Mouse (Mus musculus) bone marrow macrophage, adult 2 months (primary cell): ENCODE results near the gene Cuedc2. TPM values are rescaled to one million over a fixed set of nuclear protein-coding genes. Genes with fewer than 3 reads are reported as not detected.

Experiments used
- H3K27ac ChIP-seq: 2 replicates; pipeline ENCODE4 v1.5.1; 2012; ENCODE audit warnings: low read depth, low read length; ENCODE audit not compliant: insufficient read depth
- H3K4me1 ChIP-seq: 2 replicates; pipeline ENCODE4 v1.6.1; 2012; ENCODE audit warnings: low read length; ENCODE audit not compliant: control insufficient read depth, insufficient read depth
- H3K4me3 ChIP-seq: 2 replicates; pipeline ENCODE4 v1.5.1; 2012; ENCODE audit warnings: mild to moderate bottlenecking, low read length, moderate library complexity; ENCODE audit not compliant: insufficient read depth
- CTCF ChIP-seq: IDR thresholded peaks from 2 replicates; pipeline ENCODE4 v1.5.1; 2012; ENCODE audit warnings: low read depth, mild to moderate bottlenecking, low read length, moderate library complexity
- POLR2A ChIP-seq: IDR thresholded peaks from 2 replicates; pipeline ENCODE4 v1.6.1; 2012; ENCODE audit warnings: mild to moderate bottlenecking, low read depth, low read length, borderline replicate concordance
- polyA plus RNA-seq: library from polyadenylated mRNA; stranded (reverse); fragments of >200 nt; gene quantifications from 2 replicates; pipeline ENCODE4 v1.2.4, GENCODE M21; 2012; ENCODE audit not compliant: missing spikeins, insufficient read depth, insufficient read length

The Cuedc2 gene
- polyA plus RNA-seq, 1 experiment: 136 TPM

DNA sequence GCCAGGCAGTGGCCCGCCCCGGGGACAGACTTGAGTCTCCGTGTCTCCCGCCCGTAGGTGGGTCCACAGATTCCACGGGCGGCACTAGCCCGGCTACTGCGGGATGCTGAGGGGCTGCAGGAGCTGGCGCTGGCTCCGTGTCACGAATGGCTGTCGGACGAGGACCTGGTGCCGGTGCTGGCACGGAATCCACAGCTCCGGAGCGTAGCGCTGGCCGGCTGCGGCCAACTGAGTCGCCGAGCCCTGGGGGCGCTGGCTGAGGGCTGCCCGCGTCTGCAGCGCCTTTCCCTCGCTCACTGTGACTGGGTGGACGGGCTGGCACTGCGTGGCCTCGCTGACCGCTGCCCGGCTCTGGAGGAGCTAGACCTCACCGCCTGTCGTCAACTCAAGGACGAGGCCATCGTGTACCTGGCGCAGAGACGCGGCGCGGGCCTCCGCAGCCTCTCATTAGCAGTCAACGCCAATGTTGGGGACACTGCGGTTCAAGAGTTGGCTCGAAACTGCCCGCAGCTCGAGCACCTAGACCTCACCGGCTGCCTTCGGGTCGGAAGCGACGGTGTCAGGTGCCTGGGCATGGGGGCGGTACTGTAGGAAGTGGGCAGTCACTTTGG, 9.4 kb downstream of the Cuedc2 start:
- H3K4me3 ChIP-seq: peak overlapping the region; percentile 89
- no peak for TF ChIP-seq POLR2A
- TF ChIP-seq CTCF: no peak
- H3K27ac ChIP-seq: no peak overlapping the region
- peaks cover 21% of the 10 kb centered on the region for H3K4me1 ChIP-seq

DNA sequence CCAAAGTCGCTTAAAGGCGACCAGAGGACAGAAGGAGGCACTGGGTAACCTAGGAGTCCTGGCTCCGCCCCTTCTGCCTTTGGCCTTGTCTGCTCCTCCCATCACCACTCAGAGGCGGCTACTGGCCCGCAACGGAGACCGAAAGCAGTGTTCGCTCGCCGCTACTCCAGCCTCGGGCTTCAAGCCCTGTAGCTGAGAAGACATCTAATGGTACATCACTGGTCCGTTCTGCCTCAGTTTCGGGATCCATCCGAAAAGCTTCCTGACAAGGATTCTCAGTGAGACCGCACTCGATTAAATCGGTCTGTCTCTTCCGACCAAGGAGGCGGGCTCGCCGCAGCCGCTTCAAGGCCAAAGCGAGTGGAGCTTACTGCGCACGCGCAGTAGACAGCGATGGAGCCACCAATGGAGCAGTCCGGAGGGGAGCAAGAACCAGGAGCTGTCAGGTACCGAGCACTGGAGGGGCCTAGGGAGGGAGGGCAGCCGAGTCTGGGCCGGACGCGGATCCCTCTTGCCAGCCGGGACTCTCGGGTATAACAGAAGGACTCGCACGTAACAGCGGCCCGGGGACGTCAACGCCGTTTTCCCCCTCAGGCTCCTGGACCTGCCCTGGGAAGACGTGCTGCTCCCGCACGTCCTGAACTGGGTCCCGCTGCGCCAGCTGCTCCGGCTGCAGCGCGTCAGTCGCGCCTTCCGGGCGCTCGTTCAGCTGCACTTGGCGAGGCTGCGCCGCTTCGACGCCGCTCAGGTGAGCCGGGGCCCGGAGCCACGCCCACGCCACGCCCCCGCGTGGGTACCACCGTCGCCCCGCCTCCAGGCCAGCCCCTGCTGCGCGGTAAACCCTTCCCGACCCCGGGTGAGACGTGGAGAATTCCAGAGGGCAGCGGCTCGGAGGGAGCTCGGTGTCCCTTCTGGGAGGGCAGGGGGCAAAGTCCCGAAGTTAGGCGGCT, 10.1 kb downstream of the Cuedc2 start, which contains the start of gene Fbxl15:
Gene Fbxl15 (plus strand): TSS at position 104 of the 950 bp plus-strand sequence.
- Histone ChIP-seq H3K4me3 (peak within 1 kb of the TSS; percentile 89), H3K27ac (peak within 1 kb of the TSS; percentile 86), H3K4me1 (peaks cover 21% of the 10 kb centered on the region)
- TF ChIP-seq CTCF: no peak
- TF ChIP-seq POLR2A: no peak; the same call in 1 of the 2 replicates

DNA sequence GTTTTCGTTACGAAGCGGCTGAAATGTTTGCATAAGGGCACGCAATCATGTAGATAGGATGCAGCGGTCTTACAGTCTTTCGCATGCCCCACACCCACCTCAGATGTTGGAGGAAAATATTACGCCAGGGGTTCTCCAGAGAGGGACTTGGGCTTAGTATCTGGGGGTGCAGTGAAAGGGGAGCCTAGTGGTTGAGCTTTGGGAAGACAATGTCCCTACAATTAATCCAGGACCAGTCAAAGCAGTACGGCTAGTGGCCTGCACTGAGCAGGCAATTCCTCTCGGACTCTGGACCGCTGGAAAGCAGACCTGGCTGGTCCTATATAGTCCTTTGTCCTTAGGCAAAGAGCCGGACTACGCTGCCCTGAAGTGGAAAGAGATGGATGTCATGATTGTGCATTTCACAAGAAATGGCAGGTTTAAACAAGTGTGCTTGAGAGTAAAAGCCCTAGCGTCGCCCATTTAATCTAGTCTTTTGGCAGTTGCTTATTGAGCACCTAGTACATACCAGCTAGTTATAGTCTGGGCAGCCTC, 10.9 kb downstream of the Cuedc2 start:
- H3K4me3 ChIP-seq: peak overlapping the region; percentile 89
- H3K27ac ChIP-seq: no peak overlapping the region
- TF ChIP-seq POLR2A (no peak), CTCF (no peak)
- peaks cover 21% of the 10 kb centered on the region for H3K4me1 ChIP-seq

DNA sequence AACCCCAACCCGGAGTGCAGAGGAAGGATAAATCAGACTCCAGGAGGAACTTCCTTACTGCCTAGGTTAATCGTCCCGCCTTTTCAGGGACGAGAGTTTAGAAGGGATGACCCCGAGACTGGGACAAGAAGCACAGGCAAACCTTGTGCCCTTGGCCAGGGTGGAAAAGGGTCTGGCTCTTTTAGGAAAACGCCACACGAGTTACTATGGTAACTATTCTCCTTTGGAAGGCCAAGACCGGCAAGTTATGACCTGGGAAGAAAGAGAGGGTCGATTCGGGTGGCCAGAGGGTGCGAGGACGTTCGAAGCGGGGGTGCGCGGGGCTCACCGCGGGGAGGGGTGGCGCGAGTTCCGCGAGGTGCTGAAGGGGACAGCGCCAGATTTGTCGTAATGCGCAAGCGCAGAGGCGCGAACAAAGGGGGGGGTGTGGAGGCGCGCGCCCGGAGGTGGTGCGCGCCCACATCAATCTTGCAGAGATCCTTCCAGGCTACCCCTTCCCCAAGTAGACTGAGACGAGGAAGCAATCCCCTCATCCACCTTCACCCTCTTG, 11.7 kb downstream of the Cuedc2 start, which contains the start of gene Psd:
Gene Psd (minus strand): TSS at position 401 of the 550 bp plus-strand sequence.
- Histone ChIP-seq H3K4me1 (peaks cover 18% of the 10 kb centered on the region), H3K4me3 (peak within 1 kb of the TSS; percentile 89), H3K27ac (peak within 1 kb of the TSS; percentile 86; the same call in 1 of the 2 replicates)
- no peak for TF ChIP-seq CTCF
- TF ChIP-seq POLR2A: no peak

DNA sequence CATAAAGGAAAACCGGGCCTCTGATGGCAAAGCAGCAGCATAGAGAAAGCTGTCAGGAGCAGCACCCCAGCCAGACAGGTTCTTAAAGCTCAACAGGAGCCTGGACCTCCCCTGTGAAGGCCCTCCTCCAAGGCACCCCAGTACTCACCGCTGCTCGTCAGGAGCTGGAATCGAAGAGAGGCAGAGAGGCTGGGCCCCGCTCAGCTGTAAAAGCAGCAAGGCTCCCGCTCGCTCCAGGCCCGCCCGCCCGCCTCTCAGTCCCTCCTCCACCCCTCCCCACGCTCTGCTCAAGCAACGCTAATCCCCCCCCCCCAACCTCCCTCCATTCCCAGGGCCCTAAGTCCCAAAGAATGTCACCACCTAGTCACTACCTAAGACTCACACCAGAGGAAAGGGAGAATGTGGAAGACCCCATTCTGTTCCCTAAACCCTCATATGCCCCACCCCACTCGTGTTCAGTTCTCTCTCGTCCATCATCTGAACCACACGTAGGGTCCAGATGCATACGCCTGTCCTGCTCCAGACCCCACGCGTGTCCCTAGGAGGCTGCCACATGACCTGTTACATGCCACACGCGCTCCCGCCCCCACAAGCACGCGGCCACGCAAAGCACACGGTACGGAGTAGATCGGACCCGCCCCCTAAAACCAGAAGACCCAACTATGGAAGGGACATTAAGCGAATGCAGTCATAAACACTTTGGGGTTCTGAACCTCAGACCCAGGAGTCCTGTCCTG, 12.3 kb downstream of the Cuedc2 start:
- TF ChIP-seq POLR2A (no peak), CTCF (no peak)
- Histone ChIP-seq H3K4me3 (peak overlapping the region; percentile 89; the same call in 1 of the 2 replicates), H3K4me1 (peaks cover 22% of the 10 kb centered on the region), H3K27ac (no peak overlapping the region)

DNA sequence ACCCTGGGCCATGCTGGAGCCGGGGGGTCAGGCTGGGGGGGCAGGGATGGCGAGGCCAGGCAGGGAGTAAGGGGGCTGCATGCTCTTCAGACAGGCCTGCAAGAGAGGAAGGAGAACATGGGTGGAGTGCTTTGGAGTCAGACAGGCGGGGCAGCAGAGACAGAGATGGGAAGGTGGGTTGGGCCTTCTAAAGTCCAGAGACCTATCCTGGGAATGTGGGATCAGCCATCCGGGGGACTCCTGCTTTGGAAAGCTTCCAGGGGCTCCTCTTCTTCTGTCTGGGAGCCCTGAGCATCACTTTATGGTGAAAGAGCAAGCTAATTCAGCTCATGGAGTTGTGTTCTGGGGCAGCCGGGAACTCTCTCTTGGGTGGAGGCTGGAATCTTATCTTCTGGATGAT, 13.6 kb downstream of the Cuedc2 start:
- Histone ChIP-seq H3K4me1 (peaks cover 23% of the 10 kb centered on the region), H3K27ac (no peak overlapping the region), H3K4me3 (no peak overlapping the region)
- no peak for TF ChIP-seq POLR2A
- TF ChIP-seq CTCF: no peak

DNA sequence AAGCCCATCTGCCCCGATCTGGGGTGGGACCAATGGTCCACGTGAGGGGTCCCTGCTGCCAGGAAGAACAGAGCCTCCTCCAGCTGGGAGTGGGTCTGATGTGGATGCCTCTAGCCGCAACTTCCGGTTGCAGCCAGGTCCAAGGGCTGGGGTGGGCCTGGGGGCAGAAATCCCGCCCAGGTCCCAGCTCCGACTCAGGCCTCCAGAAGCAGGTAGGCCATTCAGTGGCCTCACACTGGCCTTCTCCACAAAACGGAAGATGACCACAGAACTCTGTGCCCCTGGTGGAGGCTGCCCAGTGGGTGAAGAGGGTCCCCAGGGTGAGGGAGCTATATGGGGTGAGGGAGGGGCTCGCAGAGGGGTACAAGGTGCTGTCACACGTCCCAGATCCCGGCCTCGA, 14.1 kb downstream of the Cuedc2 start:
- H3K4me3 ChIP-seq: no peak overlapping the region
- H3K27ac ChIP-seq: no peak overlapping the region
- peaks cover 19% of the 10 kb centered on the region for H3K4me1 ChIP-seq
- TF ChIP-seq CTCF (no peak), POLR2A (no peak)

DNA sequence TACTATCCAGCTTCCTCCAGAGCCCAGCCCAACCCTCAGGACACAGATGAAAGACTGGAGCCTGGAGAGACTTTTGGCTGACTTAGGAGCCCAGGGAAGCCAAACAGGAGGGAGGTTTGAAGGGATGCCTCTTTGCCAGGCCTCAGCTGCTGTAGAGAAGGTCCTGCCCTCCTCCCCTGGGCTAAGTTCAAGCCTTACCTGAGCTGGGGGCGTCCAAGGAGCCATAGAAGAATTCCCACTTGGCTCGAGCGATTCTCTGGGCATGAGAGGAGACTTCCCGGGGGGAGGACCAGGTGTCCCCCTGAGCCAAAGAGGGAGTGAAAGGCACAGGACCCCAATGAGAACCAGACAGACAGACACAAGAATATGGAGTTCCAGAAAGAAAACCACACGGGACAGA, 14.8 kb downstream of the Cuedc2 start:
- Histone ChIP-seq H3K27ac (no peak overlapping the region), H3K4me1 (peaks cover 22% of the 10 kb centered on the region), H3K4me3 (no peak overlapping the region)
- TF ChIP-seq CTCF (no peak), POLR2A (no peak)

DNA sequence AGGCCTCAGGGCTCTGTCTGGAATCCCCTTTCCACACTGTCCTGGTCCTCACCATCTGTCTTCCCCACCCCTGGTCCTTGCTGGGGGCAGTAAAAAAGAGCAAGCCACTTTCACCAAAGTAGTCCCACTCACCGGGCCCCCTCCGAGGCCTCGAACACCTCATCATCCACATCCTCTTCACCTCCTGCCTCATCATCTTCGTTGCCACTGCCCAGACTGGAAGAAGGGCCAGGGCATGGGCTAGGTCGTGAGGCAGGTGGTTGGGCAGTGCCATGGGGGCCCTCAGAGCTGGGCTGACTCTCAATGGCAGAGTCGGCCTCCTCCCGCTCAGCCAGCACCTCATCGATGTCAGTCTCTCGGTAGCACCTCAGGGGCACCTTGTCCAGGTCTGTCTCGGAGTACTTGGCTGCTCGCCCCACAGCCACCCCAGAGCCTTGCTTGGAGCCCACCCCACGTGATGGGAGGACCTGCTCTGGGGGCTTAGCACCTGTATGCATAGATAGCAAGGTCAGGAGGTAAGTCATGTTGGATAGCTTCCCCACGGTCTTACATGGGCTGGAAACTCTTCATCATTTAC, 15.4 kb downstream of the Cuedc2 start:
- H3K4me3 ChIP-seq: no peak overlapping the region
- TF ChIP-seq CTCF (no peak), POLR2A (no peak)
- H3K4me1 ChIP-seq: peaks cover 23% of the 10 kb centered on the region
- H3K27ac ChIP-seq: no peak overlapping the region
